Mouse (Mus musculus) stomach, embryonic 16.5 days (tissue): ENCODE measurements around the gene Nub1. TPM values are rescaled to one million over a fixed set of nuclear protein-coding genes. Genes with fewer than 3 reads are reported as not detected.

Experiments
- ATAC-seq: fragments of 200-750 bp; cut with Nextera tagmentation; 2 replicates; pipeline ENCODE4 v1.8.0; 2017; ENCODE audit warnings: moderate number of reproducible peaks, moderate TSS enrichment; ENCODE audit not compliant: insufficient read depth, low FRiP score
- H3K27ac ChIP-seq: fragments of 300-500 bp; sonication (generic); 2 replicates; pipeline ENCODE4 v1.5.1; 2014; ENCODE audit warnings: low read length
- H3K27me3 ChIP-seq: fragments of 300-500 bp; sonication (generic); 2 replicates; pipeline ENCODE4 v1.6.1; 2014; ENCODE audit warnings: low read length, control low read depth, mixed read lengths; ENCODE audit not compliant: control insufficient read depth, insufficient read depth
- H3K36me3 ChIP-seq: fragments of 300-500 bp; sonication (generic); 2 replicates; pipeline ENCODE4 v1.6.1; 2014; ENCODE audit warnings: low read length; ENCODE audit not compliant: control insufficient read depth, insufficient read depth
- H3K4me1 ChIP-seq: fragments of 300-500 bp; sonication (generic); 2 replicates; pipeline ENCODE4 v1.6.1; 2014; ENCODE audit warnings: low read length, control low read depth, mixed read lengths; ENCODE audit not compliant: control insufficient read depth, insufficient read depth
- H3K4me2 ChIP-seq: fragments of 300-500 bp; sonication (generic); 2 replicates; pipeline ENCODE4 v1.6.1; 2014; ENCODE audit warnings: low read depth, low read length, mixed read lengths
- H3K4me3 ChIP-seq: fragments of 300-500 bp; sonication (generic); replicated peaks from 2 replicates; pipeline ENCODE4 v1.5.1; 2014; ENCODE audit warnings: mild to moderate bottlenecking, low read length
- H3K9ac ChIP-seq: fragments of 300-500 bp; sonication (generic); 2 replicates; pipeline ENCODE4 v1.6.1; 2014; ENCODE audit warnings: low read length
- H3K9me3 ChIP-seq: fragments of 300-500 bp; sonication (generic); replicated peaks from 2 replicates; pipeline ENCODE4 v1.6.1; 2016; ENCODE audit warnings: low read length, control low read depth; ENCODE audit not compliant: control insufficient read depth
- WGBS: fragments of 180-500 bp; shearing (Covaris S2); extraction: QIAGEN DNeasy Blood & Tissue Kit; methylation state at CpG from one replicate; pipeline ENCODE4 v1.1.7; 2014; 5-methylcytosine and 5-hydroxymethylcytosine counted together
- polyA plus RNA-seq: library from polyadenylated mRNA; unstranded; fragments of >200 nt; fragmentation: Nextera tagmentation; extraction: Ambion mirVana; gene quantifications from 2 replicates; pipeline ENCODE4 v1.2.1, GENCODE M21; 2015

Nub1 gene
- polyA plus RNA-seq, result 31.9 and 32.0 TPM in 2 replicates

GRCm38 (mm10) chr5:24685366-24686093 lies at the start of gene Nub1:
Gene Nub1 (plus strand): TSS chr5:24685532.
- ATAC-seq, result peak; percentile 98
- WGBS, result under 1% methylated on average over 53 of the region's 53 CpGs
- H3K27me3 ChIP-seq, result no peaks in the 10 kb centered on the region
- H3K4me3 ChIP-seq, result peak within 1 kb of the TSS; percentile 95
- H3K9me3 ChIP-seq, result no peaks in the 10 kb centered on the region
- peak within 1 kb of the TSS; percentile 80 for H3K9ac ChIP-seq
- H3K4me1 ChIP-seq, result 0 out of 2 replicates have a peak, but pooled peaks cover 7% of the 10 kb centered on the region
- no peaks in the 10 kb centered on the region for H3K36me3 ChIP-seq
- H3K4me2 ChIP-seq, result peak within 1 kb of the TSS; percentile 76
- peak within 1 kb of the TSS; percentile 99 for H3K27ac ChIP-seq

GRCm38 (mm10) chr5:24636987-24637386 lies 48.3 kb upstream of the Nub1 start:
- H3K4me2 ChIP-seq, result no peak overlapping the region
- no peak overlapping the region for H3K4me3 ChIP-seq
- no peaks in the 10 kb centered on the region for H3K9me3 ChIP-seq
- H3K36me3 ChIP-seq, result no peaks in the 10 kb centered on the region
- no peak overlapping the region for H3K9ac ChIP-seq
- no peaks in the 10 kb centered on the region for H3K4me1 ChIP-seq
- no peaks in the 10 kb centered on the region for H3K27me3 ChIP-seq
- WGBS, result 74% methylated on average over 4 of the region's 4 CpGs
- no peak for ATAC-seq
- no peak overlapping the region for H3K27ac ChIP-seq

DNA sequence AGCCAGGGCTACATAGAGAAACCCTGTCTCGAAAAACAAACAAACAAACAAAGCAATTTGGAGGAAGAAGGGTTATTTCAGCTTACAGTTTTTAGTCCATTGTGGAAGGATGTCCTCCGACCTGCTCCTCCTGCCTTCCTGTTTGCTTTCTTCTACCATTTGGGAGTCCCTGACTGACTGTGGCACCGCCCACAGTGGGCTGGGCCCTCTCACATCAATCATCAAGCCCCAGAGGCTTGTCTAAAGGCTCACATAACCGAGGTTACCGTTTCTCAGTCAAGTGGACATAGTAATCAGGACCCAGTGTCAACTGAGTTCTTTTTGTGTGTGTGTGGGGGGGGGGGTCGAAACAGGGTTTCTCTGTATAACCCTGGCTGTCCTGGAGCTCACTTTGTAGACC lies 47.2 kb upstream of the Nub1 start:
- no peak for ATAC-seq
- Histone ChIP-seq H3K9ac (no peak overlapping the region), H3K27ac (no peak overlapping the region), H3K36me3 (no peaks in the 10 kb centered on the region), H3K9me3 (no peaks in the 10 kb centered on the region), H3K4me3 (no peak overlapping the region), H3K4me2 (no peak overlapping the region), H3K4me1 (no peaks in the 10 kb centered on the region), H3K27me3 (no peaks in the 10 kb centered on the region)
- 46% methylated on average over 6 of the region's 6 CpGs for WGBS

- no peaks in the 10 kb centered on the region for H3K4me1 ChIP-seq
- no peak overlapping the region for H3K4me2 ChIP-seq
- 62% methylated on average over 6 of the region's 6 CpGs for WGBS
- no peak for ATAC-seq
- H3K9ac ChIP-seq, result no peak overlapping the region
- H3K4me3 ChIP-seq, result no peak overlapping the region
- H3K9me3 ChIP-seq, result no peaks in the 10 kb centered on the region
- no peaks in the 10 kb centered on the region for H3K27me3 ChIP-seq
- no peaks in the 10 kb centered on the region for H3K36me3 ChIP-seq
- H3K27ac ChIP-seq, result no peak overlapping the region
Observed at GRCm38 (mm10) chr5:24639081-24639480, 46.3 kb upstream of the Nub1 start.

GRCm38 (mm10) chr5:24645454-24645853 lies 39.9 kb upstream of the Nub1 start:
- WGBS, result 95% methylated on average over 1 of the region's 1 CpGs
- ATAC-seq, result no peak
- Histone ChIP-seq H3K9ac (no peak overlapping the region), H3K36me3 (no peaks in the 10 kb centered on the region), H3K4me2 (no peak overlapping the region), H3K9me3 (no peaks in the 10 kb centered on the region), H3K4me3 (no peak overlapping the region), H3K27me3 (no peaks in the 10 kb centered on the region), H3K4me1 (no peaks in the 10 kb centered on the region), H3K27ac (no peak overlapping the region)

DNA sequence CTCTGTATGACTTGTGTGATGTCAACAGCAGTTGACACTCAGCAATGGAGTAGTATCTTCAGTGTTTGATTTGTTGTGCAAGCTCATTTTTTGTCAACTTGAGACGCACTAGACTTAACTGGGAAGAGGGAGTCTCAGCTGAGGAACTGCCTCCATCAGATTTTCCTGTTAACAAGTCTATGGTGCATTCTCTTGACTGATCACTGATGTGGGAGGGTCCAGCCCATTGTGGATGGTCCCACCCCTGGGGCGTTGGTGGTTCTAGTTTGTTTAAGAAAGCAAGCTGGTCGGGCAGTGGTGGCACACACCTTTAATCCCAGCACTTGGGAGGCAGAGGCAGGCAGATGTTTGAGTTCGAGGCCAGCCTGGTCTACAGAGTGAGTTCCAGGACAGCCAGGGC lies 36.1 kb upstream of the Nub1 start:
- no peaks in the 10 kb centered on the region; the same call in 1 of the 2 replicates for H3K27me3 ChIP-seq
- no peak overlapping the region for H3K9ac ChIP-seq
- WGBS, result 55% methylated on average over 4 of the region's 4 CpGs
- 0 out of 2 replicates have a peak, but pooled peaks cover 4% of the 10 kb centered on the region for H3K4me1 ChIP-seq
- no peak overlapping the region for H3K27ac ChIP-seq
- H3K36me3 ChIP-seq, result no peaks in the 10 kb centered on the region
- H3K4me3 ChIP-seq, result no peak overlapping the region
- H3K9me3 ChIP-seq, result no peaks in the 10 kb centered on the region
- no peak overlapping the region for H3K4me2 ChIP-seq
- no peak for ATAC-seq

DNA sequence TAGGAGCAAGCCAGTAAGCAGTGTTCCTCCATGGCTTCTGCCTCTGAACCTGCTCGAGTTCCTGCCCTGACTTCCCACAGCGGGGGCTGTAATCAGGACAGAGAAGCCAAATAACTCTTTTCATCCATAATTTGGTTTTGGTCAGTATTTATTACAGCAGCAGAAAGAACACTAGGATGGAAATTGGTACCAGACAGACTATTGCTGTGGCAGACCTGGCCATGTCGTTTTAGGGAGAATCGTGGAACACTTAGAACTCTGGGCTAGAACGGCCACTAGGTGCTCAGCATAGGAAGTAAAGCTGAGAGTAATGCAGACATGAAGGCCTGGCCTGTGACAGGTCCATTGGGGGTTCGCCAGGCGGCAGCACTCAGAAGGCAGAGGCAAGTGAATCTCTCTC lies 35.6 kb upstream of the Nub1 start:
- H3K4me1 ChIP-seq, result 0 out of 2 replicates have a peak, but pooled peaks cover 4% of the 10 kb centered on the region
- WGBS, result 67% methylated on average over 7 of the region's 7 CpGs

GRCm38 (mm10) chr5:24651356-24651755 lies 34.0 kb upstream of the Nub1 start:
- Histone ChIP-seq H3K36me3 (no peaks in the 10 kb centered on the region), H3K4me2 (no peak overlapping the region), H3K27me3 (no peaks in the 10 kb centered on the region; the same call in 1 of the 2 replicates), H3K9ac (no peak overlapping the region), H3K27ac (no peak overlapping the region), H3K9me3 (no peaks in the 10 kb centered on the region), H3K4me1 (0 out of 2 replicates have a peak, but pooled peaks cover 4% of the 10 kb centered on the region), H3K4me3 (no peak overlapping the region)
- ATAC-seq, result no peak
- 82% methylated on average over 6 of the region's 6 CpGs for WGBS

More for the DNA sequence above, 35.6 kb upstream of the Nub1 start:
- Histone ChIP-seq H3K4me3 (no peak overlapping the region), H3K9me3 (no peaks in the 10 kb centered on the region), H3K27ac (no peak overlapping the region), H3K36me3 (no peaks in the 10 kb centered on the region), H3K27me3 (no peaks in the 10 kb centered on the region; the same call in 1 of the 2 replicates), H3K4me2 (no peak overlapping the region), H3K9ac (no peak overlapping the region)
- ATAC-seq, result no peak
